In genomic region chr10:111472686-111473510, GRCm38 (mm10) we compare ENCODE assay signal across 8 mouse cellular contexts. TPM values are rescaled to one million over a fixed set of nuclear protein-coding genes. Genes with fewer than 3 reads are reported as not detected.
A peak's percentile ranks its signal among the peaks of the same experiment; 100 is the strongest.
DNase-seq lines count a peak whose midpoint lies in the region; ATAC-seq and TF ChIP-seq lines count a peak whose summit lies in the region.

TSS of gene Nap1l1 (plus strand) at chr10:111473223.

- under 1% methylated on average over 75 of the region's 80 CpGs for WGBS in kidney, embryonic 14.5 days
- 1% methylated on average over 75 of the region's 80 CpGs for WGBS in limb, embryonic 15.5 days

- H3K4me3 ChIP-seq in bone marrow macrophage, adult 2 months (ENCODE audit: insufficient read depth, low read length), result peak within 1 kb of the TSS; percentile 96
- peak within 1 kb of the TSS; percentile 70 for H3K4me3 ChIP-seq in embryonic fibroblast, embryonic 13.5 days (ENCODE audit: insufficient read depth, low read length)
- peak within 1 kb of the TSS; percentile 72 for H3K4me3 ChIP-seq in kidney, embryonic 14.5 days (ENCODE audit: low read length)
- H3K4me3 ChIP-seq in limb, embryonic 15.5 days, result peak within 1 kb of the TSS; percentile 97

- TF ChIP-seq CTCF in bone marrow macrophage, adult 2 months (IDR thresholded peaks at IDR 0.05; ENCODE audit: low read depth, low read length), result no peak
- TF ChIP-seq CTCF in embryonic fibroblast, embryonic 13.5 days (IDR thresholded peaks at IDR 0.05; ENCODE audit: borderline replicate concordance, insufficient read depth, low read length), result no peak

- peak; percentile 97 for DNase-seq in A20 (ENCODE audit: low read depth, low spot score)
- peak; percentile 96 to 98 for DNase-seq in heart, adult 9 months (ENCODE audit: low spot score in 2 of 2)
- peak; percentile 90 to 96 for DNase-seq in monocyte, adult 2 months (ENCODE audit: low read depth in 1 of 2, low spot score in 2 of 2)
- peak; percentile 97 to 98 for DNase-seq in spleen, postnatal 36 days (ENCODE audit: low spot score in 2 of 2)

- H3K4me1 ChIP-seq in bone marrow macrophage, adult 2 months (ENCODE audit: control insufficient read depth, insufficient read depth, low read length), result peaks cover 23% of the 10 kb centered on the region
- peaks cover 12% of the 10 kb centered on the region for H3K4me1 ChIP-seq in embryonic fibroblast, embryonic 13.5 days (ENCODE audit: control insufficient read depth, insufficient read depth, low read length)
- H3K4me1 ChIP-seq in kidney, embryonic 14.5 days (ENCODE audit: control insufficient read depth, insufficient read depth, low read length), result peaks cover 26% of the 10 kb centered on the region; the same call in 1 of the 2 replicates
- H3K4me1 ChIP-seq in limb, embryonic 15.5 days, result peaks cover 20% of the 10 kb centered on the region

- no peak for TF ChIP-seq POLR2A in bone marrow macrophage, adult 2 months (IDR thresholded peaks at IDR 0.05; ENCODE audit: borderline replicate concordance, low read depth, low read length)
- TF ChIP-seq POLR2A in embryonic fibroblast, embryonic 13.5 days (IDR thresholded peaks at IDR 0.05; ENCODE audit: low read depth, low read length), result peak; percentile 51; the same call in 1 of the 2 replicates

- H3K27me3 ChIP-seq in kidney, embryonic 14.5 days (ENCODE audit: control insufficient read depth, insufficient read depth, low read length), result no peaks in the 10 kb centered on the region
- H3K27me3 ChIP-seq in limb, embryonic 15.5 days, result no peaks in the 10 kb centered on the region

- peak within 1 kb of the TSS; percentile 66 for H3K27ac ChIP-seq in bone marrow macrophage, adult 2 months (ENCODE audit: insufficient read depth, low read depth, low read length)
- H3K27ac ChIP-seq in embryonic fibroblast, embryonic 13.5 days (ENCODE audit: insufficient read depth, low read length), result peak within 1 kb of the TSS; percentile 16; the same call in 1 of the 2 replicates
- H3K27ac ChIP-seq in kidney, embryonic 14.5 days (ENCODE audit: low read depth, low read length), result peak within 1 kb of the TSS; percentile 87
- H3K27ac ChIP-seq in limb, embryonic 15.5 days, result peak within 1 kb of the TSS; percentile 95

- no peaks in the 10 kb centered on the region for H3K9me3 ChIP-seq in kidney, embryonic 14.5 days (ENCODE audit: control insufficient read depth, low read length)
- no peaks in the 10 kb centered on the region for H3K9me3 ChIP-seq in limb, embryonic 15.5 days

- peak within 1 kb of the TSS; percentile 72 for H3K4me2 ChIP-seq in kidney, embryonic 14.5 days (replicated peaks; ENCODE audit: low read depth, low read length)
- H3K4me2 ChIP-seq in limb, embryonic 15.5 days, result peak within 1 kb of the TSS; percentile 78

- peak; percentile 100 for ATAC-seq in kidney, embryonic 14.5 days (ENCODE audit: low FRiP score, low TSS enrichment)
- ATAC-seq in limb, embryonic 15.5 days (ENCODE audit: insufficient number of reproducible peaks, low FRiP score, low TSS enrichment, low read depth), result peak; percentile 99

- peaks cover 3% of the 10 kb centered on the region; the same call in 1 of the 2 replicates for H3K36me3 ChIP-seq in kidney, embryonic 14.5 days (ENCODE audit: control insufficient read depth, insufficient read depth, low read length)
- H3K36me3 ChIP-seq in limb, embryonic 15.5 days, result no peaks in the 10 kb centered on the region

- peak within 1 kb of the TSS; percentile 98 for H3K9ac ChIP-seq in kidney, embryonic 14.5 days (ENCODE audit: low read depth, low read length)
- peak within 1 kb of the TSS; percentile 99 for H3K9ac ChIP-seq in limb, embryonic 15.5 days

RNA-seq across cellular contexts. Expression of gene Nap1l1, which starts in this region (rescaled TPM):
- 438 and 464 TPM in 2 replicates for polyA plus RNA-seq in bone marrow macrophage, adult 2 months (2012; ENCODE audit: insufficient read depth, insufficient read length, missing spikeins)
- polyA plus RNA-seq in embryonic fibroblast, embryonic 13.5 days (2011; ENCODE audit: insufficient read length, low read depth, missing spikeins), result 496 and 532 TPM in 2 replicates
- polyA plus RNA-seq in kidney, embryonic 14.5 days (2014; fragmentation: Nextera tagmentation; extraction: Ambion mirVana), result 315 and 346 TPM in 2 replicates
- polyA plus RNA-seq in limb, embryonic 15.5 days (2015; fragmentation: Nextera tagmentation; extraction: Ambion mirVana), result 186 and 213 TPM in 2 replicates

Comparison
In these comparisons a context has a peak if more than half of its experiments do, and no peak if none do; other contexts are left out.
1. Peak in every context shown above with its lines: DNase-seq, ATAC-seq, H3K4me3 ChIP-seq and H3K27ac ChIP-seq.
2. H3K27ac ChIP-seq: peak in every context shown above with its lines; median percentile 95 in limb, embryonic 15.5 days; 87 in kidney, embryonic 14.5 days; 66 in bone marrow macrophage, adult 2 months; 16 in embryonic fibroblast, embryonic 13.5 days.